Mouse (Mus musculus): ENCODE measurements around the gene Trim8. TPM values are rescaled to one million over a fixed set of nuclear protein-coding genes. Genes with fewer than 3 reads are reported as not detected.

Trim8 gene
- polyA plus RNA-seq, 1 experiment from 2014 or later: 7.9 TPM

GRCm38 (mm10) chr19:46505646-46506371 is 4.3 kb downstream of the Trim8 start:
- peaks cover 69% of the 10 kb centered on the region for H3K4me1 ChIP-seq (ENCODE audit: insufficient read depth)
- ATAC-seq: no peak
- no peaks in the 10 kb centered on the region for H3K27me3 ChIP-seq (ENCODE audit: insufficient read depth, low read length)
- H3K4me2 ChIP-seq (ENCODE audit: low read depth, low read length): peak overlapping the region; percentile 98
- TF ChIP-seq CTCF (IDR thresholded peaks at IDR 0.05; ENCODE audit: low read depth) (no peak), EP300 (IDR thresholded peaks at IDR 0.05; ENCODE audit: low read depth) (no peak)
- H3K4me3 ChIP-seq (ENCODE audit: low read depth, low read length): peak overlapping the region; percentile 94
- WGBS (ENCODE audit: insufficient replicate concordance): 49% methylated on average over 8 of the region's 8 CpGs
- no peaks in the 10 kb centered on the region for H3K9me3 ChIP-seq (ENCODE audit: low read length)
- peaks cover 41% of the 10 kb centered on the region for H3K36me3 ChIP-seq (replicated peaks; ENCODE audit: insufficient read depth, low read length)
- peak overlapping the region; percentile 99 for H3K27ac ChIP-seq (ENCODE audit: low read depth)
- DNase-seq: no peak
- peak overlapping the region; percentile 96 for H3K9ac ChIP-seq (replicated peaks)

- 35% methylated on average over 3 of the region's 3 CpGs for WGBS (ENCODE audit: insufficient replicate concordance)
Measured at GRCm38 (mm10) chr19:46506372-46506717, 4.8 kb downstream of the Trim8 start.

GRCm38 (mm10) chr19:46507181-46507581 is 5.7 kb downstream of the Trim8 start:
- no peaks in the 10 kb centered on the region for H3K9me3 ChIP-seq (ENCODE audit: low read length)
- ATAC-seq (no peak), DNase-seq (no peak)
- peak overlapping the region; percentile 96; the same call in 1 of the 2 replicates for H3K9ac ChIP-seq (replicated peaks)
- H3K4me1 ChIP-seq (ENCODE audit: insufficient read depth): peaks cover 77% of the 10 kb centered on the region
- H3K36me3 ChIP-seq (replicated peaks; ENCODE audit: insufficient read depth, low read length): peaks cover 51% of the 10 kb centered on the region
- peak overlapping the region; percentile 99; the same call in 1 of the 2 replicates for H3K27ac ChIP-seq (ENCODE audit: low read depth)
- H3K4me2 ChIP-seq (ENCODE audit: low read depth, low read length): 0 out of 2 replicates have a peak overlapping the region, but pooled peaks have one; percentile 98
- H3K27me3 ChIP-seq (ENCODE audit: insufficient read depth, low read length): no peaks in the 10 kb centered on the region
- H3K4me3 ChIP-seq (ENCODE audit: low read depth, low read length): no peak overlapping the region
- TF ChIP-seq EP300 (IDR thresholded peaks at IDR 0.05; ENCODE audit: low read depth): no peak
- no peak for TF ChIP-seq CTCF (IDR thresholded peaks at IDR 0.05; ENCODE audit: low read depth)
- 73% methylated on average over 8 of the region's 8 CpGs for WGBS (ENCODE audit: insufficient replicate concordance)

More at GRCm38 (mm10) chr19:46506372-46506717, 4.8 kb downstream of the Trim8 start:
- Histone ChIP-seq H3K4me1 (ENCODE audit: insufficient read depth) (peaks cover 74% of the 10 kb centered on the region), H3K4me2 (ENCODE audit: low read depth, low read length) (peak overlapping the region; percentile 98), H3K27me3 (ENCODE audit: insufficient read depth, low read length) (no peaks in the 10 kb centered on the region), H3K4me3 (ENCODE audit: low read depth, low read length) (peak overlapping the region; percentile 94), H3K9me3 (ENCODE audit: low read length) (no peaks in the 10 kb centered on the region), H3K36me3 (replicated peaks; ENCODE audit: insufficient read depth, low read length) (peaks cover 44% of the 10 kb centered on the region), H3K9ac (replicated peaks) (peak overlapping the region; percentile 96), H3K27ac (ENCODE audit: low read depth) (peak overlapping the region; percentile 99; the same call in 1 of the 2 replicates)
- no peak for DNase-seq
- TF ChIP-seq CTCF (IDR thresholded peaks at IDR 0.05; ENCODE audit: low read depth): no peak
- no peak for ATAC-seq

- 0 out of 2 replicates have a peak overlapping the region, but pooled peaks have one; percentile 9 for H3K4me2 ChIP-seq (ENCODE audit: low read depth, low read length)
- no peak for DNase-seq
- H3K9ac ChIP-seq (replicated peaks): no peak overlapping the region; the same call in 1 of the 2 replicates
- H3K4me3 ChIP-seq (ENCODE audit: low read depth, low read length): no peak overlapping the region
- H3K27me3 ChIP-seq (ENCODE audit: insufficient read depth, low read length): no peaks in the 10 kb centered on the region
- 0 out of 2 replicates have a peak overlapping the region, but pooled peaks have one; percentile 14 for H3K27ac ChIP-seq (ENCODE audit: low read depth)
- ATAC-seq: no peak
- peaks cover 73% of the 10 kb centered on the region for H3K4me1 ChIP-seq (ENCODE audit: insufficient read depth)
- TF ChIP-seq EP300 (IDR thresholded peaks at IDR 0.05; ENCODE audit: low read depth) (no peak), CTCF (IDR thresholded peaks at IDR 0.05; ENCODE audit: low read depth) (no peak)
- H3K9me3 ChIP-seq (ENCODE audit: low read length): no peaks in the 10 kb centered on the region
- 61% methylated on average over 1 of the region's 1 CpGs for WGBS (ENCODE audit: insufficient replicate concordance)
- H3K36me3 ChIP-seq (replicated peaks; ENCODE audit: insufficient read depth, low read length): peaks cover 58% of the 10 kb centered on the region
Measured at GRCm38 (mm10) chr19:46507806-46508205, 6.3 kb downstream of the Trim8 start.

- peaks cover 73% of the 10 kb centered on the region for H3K4me1 ChIP-seq (ENCODE audit: insufficient read depth)
- peaks cover 65% of the 10 kb centered on the region for H3K36me3 ChIP-seq (replicated peaks; ENCODE audit: insufficient read depth, low read length)
- H3K4me2 ChIP-seq (ENCODE audit: low read depth, low read length): 0 out of 2 replicates have a peak overlapping the region, but pooled peaks have one; percentile 5
- no peak overlapping the region for H3K27ac ChIP-seq (ENCODE audit: low read depth)
- no peaks in the 10 kb centered on the region for H3K27me3 ChIP-seq (ENCODE audit: insufficient read depth, low read length)
- DNase-seq: no peak
- no peak overlapping the region for H3K4me3 ChIP-seq (ENCODE audit: low read depth, low read length)
- ATAC-seq: no peak
- 78% methylated on average over 3 of the region's 3 CpGs for WGBS (ENCODE audit: insufficient replicate concordance)
- TF ChIP-seq EP300 (IDR thresholded peaks at IDR 0.05; ENCODE audit: low read depth): no peak
- no peak for TF ChIP-seq CTCF (IDR thresholded peaks at IDR 0.05; ENCODE audit: low read depth)
- no peak overlapping the region for H3K9ac ChIP-seq (replicated peaks)
- H3K9me3 ChIP-seq (ENCODE audit: low read length): no peaks in the 10 kb centered on the region
Measured at GRCm38 (mm10) chr19:46508738-46509137, 7.2 kb downstream of the Trim8 start.

GRCm38 (mm10) chr19:46509202-46509601 is 7.7 kb downstream of the Trim8 start:
- 62% methylated on average over 3 of the region's 3 CpGs for WGBS (ENCODE audit: insufficient replicate concordance)
- peaks cover 71% of the 10 kb centered on the region for H3K4me1 ChIP-seq (ENCODE audit: insufficient read depth)
- H3K36me3 ChIP-seq (replicated peaks; ENCODE audit: insufficient read depth, low read length): peaks cover 70% of the 10 kb centered on the region
- TF ChIP-seq CTCF (IDR thresholded peaks at IDR 0.05; ENCODE audit: low read depth) (no peak), EP300 (IDR thresholded peaks at IDR 0.05; ENCODE audit: low read depth) (no peak)
- no peak overlapping the region for H3K4me3 ChIP-seq (ENCODE audit: low read depth, low read length)
- no peak overlapping the region for H3K4me2 ChIP-seq (ENCODE audit: low read depth, low read length)
- H3K27me3 ChIP-seq (ENCODE audit: insufficient read depth, low read length): no peaks in the 10 kb centered on the region
- H3K9me3 ChIP-seq (ENCODE audit: low read length): no peaks in the 10 kb centered on the region
- ATAC-seq: no peak
- H3K27ac ChIP-seq (ENCODE audit: low read depth): 0 out of 2 replicates have a peak overlapping the region, but pooled peaks have one; percentile 8
- H3K9ac ChIP-seq (replicated peaks): no peak overlapping the region
- no peak for DNase-seq

All from liver, postnatal 0 days (tissue).